Mouse (Mus musculus) hindbrain, embryonic 12.5 days (tissue): Measurements from ENCODE around the gene Cd163. TPM values are rescaled to one million over a fixed set of nuclear protein-coding genes. Genes with fewer than 3 reads are reported as not detected.

Experiments used
- ATAC-seq: fragments of 200-750 bp; cut with Nextera tagmentation; 2 replicates; pipeline ENCODE4 v1.8.0; 2017; ENCODE audit warnings: moderate TSS enrichment; ENCODE audit not compliant: low FRiP score
- H3K27ac ChIP-seq: fragments of 300-500 bp; sonication (generic); 2 replicates; pipeline ENCODE4 v1.5.1; 2016; ENCODE audit warnings: mild to moderate bottlenecking
- H3K27me3 ChIP-seq: fragments of 300-500 bp; sonication (generic); 2 replicates; pipeline ENCODE4 v1.6.1; 2016; ENCODE audit warnings: mild to moderate bottlenecking
- H3K36me3 ChIP-seq: fragments of 300-500 bp; sonication (generic); 2 replicates; pipeline ENCODE4 v1.6.1; 2016; ENCODE audit warnings: mild to moderate bottlenecking
- H3K4me1 ChIP-seq: fragments of 300-500 bp; sonication (generic); 2 replicates; pipeline ENCODE4 v1.6.1; 2016
- H3K4me2 ChIP-seq: fragments of 300-500 bp; sonication (generic); replicated peaks from 2 replicates; pipeline ENCODE4 v1.6.1; 2016; ENCODE audit warnings: mild to moderate bottlenecking
- H3K4me3 ChIP-seq: fragments of 300-500 bp; sonication (generic); 2 replicates; pipeline ENCODE4 v1.5.1; 2016; ENCODE audit warnings: mild to moderate bottlenecking
- H3K9ac ChIP-seq: fragments of 300-500 bp; sonication (generic); 2 replicates; pipeline ENCODE4 v1.6.1; 2016; ENCODE audit warnings: mild to moderate bottlenecking, moderate library complexity
- H3K9me3 ChIP-seq: fragments of 300-500 bp; sonication (generic); replicated peaks from 2 replicates; pipeline ENCODE4 v1.6.1; 2016; ENCODE audit warnings: mild to moderate bottlenecking
- whole genome bisulfite sequencing: fragments of 180-500 bp; shearing (Covaris S2); methylation state at CpG from one replicate; pipeline ENCODE4 v1.1.7; 2016; 5-methylcytosine and 5-hydroxymethylcytosine counted together
- polyA plus RNA-seq: library from polyadenylated mRNA; unstranded; fragments of >200 nt; fragmentation: Nextera tagmentation; extraction: Ambion mirVana; gene quantifications from 2 replicates; pipeline ENCODE4 v1.2.1, GENCODE M21; 2016

Cd163 gene
- polyA plus RNA-seq, 1 experiment from 2014 or later, result 0.04 TPM

- H3K4me2 ChIP-seq, result no peak overlapping the region
- 52% methylated on average over 6 of the region's 6 CpGs for WGBS
- ATAC-seq, result no peak
- no peak overlapping the region for H3K27ac ChIP-seq
- no peak overlapping the region for H3K9ac ChIP-seq
- no peaks in the 10 kb centered on the region for H3K36me3 ChIP-seq
- no peak overlapping the region for H3K4me3 ChIP-seq
- no peaks in the 10 kb centered on the region for H3K9me3 ChIP-seq
- H3K4me1 ChIP-seq, result 0 out of 2 replicates have a peak, but pooled peaks cover 2% of the 10 kb centered on the region
- H3K27me3 ChIP-seq, result no peaks in the 10 kb centered on the region
These were observed 15.9 kb downstream of the Cd163 start for GRCm38 (mm10) chr6:124320371-124320770.

- no peak overlapping the region for H3K4me3 ChIP-seq
- no peaks in the 10 kb centered on the region for H3K36me3 ChIP-seq
- H3K9me3 ChIP-seq, result no peaks in the 10 kb centered on the region
- 86% methylated on average over 16 of the region's 16 CpGs for WGBS
- H3K27ac ChIP-seq, result no peak overlapping the region
- H3K9ac ChIP-seq, result no peak overlapping the region
- 0 out of 2 replicates have a peak, but pooled peaks cover 2% of the 10 kb centered on the region for H3K4me1 ChIP-seq
- ATAC-seq, result no peak
- H3K27me3 ChIP-seq, result no peaks in the 10 kb centered on the region
- H3K4me2 ChIP-seq, result no peak overlapping the region
These were observed 17.3 kb downstream of the Cd163 start for GRCm38 (mm10) chr6:124321481-124322475.

- WGBS, result 91% methylated on average over 3 of the region's 3 CpGs
These were observed 24.0 kb downstream of the Cd163 start for GRCm38 (mm10) chr6:124328394-124328991.

GRCm38 (mm10) chr6:124329622-124330021, 25.2 kb downstream of the Cd163 start:
- Histone ChIP-seq H3K4me1 (no peaks in the 10 kb centered on the region), H3K27ac (no peak overlapping the region), H3K9ac (no peak overlapping the region), H3K36me3 (no peaks in the 10 kb centered on the region), H3K4me2 (no peak overlapping the region), H3K9me3 (no peaks in the 10 kb centered on the region), H3K27me3 (no peaks in the 10 kb centered on the region), H3K4me3 (no peak overlapping the region)
- WGBS, result 90% methylated on average over 7 of the region's 7 CpGs
- no peak for ATAC-seq

More at GRCm38 (mm10) chr6:124328394-124328991, 24.0 kb downstream of the Cd163 start:
- no peak overlapping the region for H3K4me2 ChIP-seq
- H3K27me3 ChIP-seq, result no peaks in the 10 kb centered on the region
- H3K27ac ChIP-seq, result no peak overlapping the region
- no peaks in the 10 kb centered on the region for H3K4me1 ChIP-seq
- no peak for ATAC-seq
- no peaks in the 10 kb centered on the region for H3K9me3 ChIP-seq
- no peaks in the 10 kb centered on the region for H3K36me3 ChIP-seq
- H3K9ac ChIP-seq, result no peak overlapping the region
- no peak overlapping the region for H3K4me3 ChIP-seq

GRCm38 (mm10) chr6:124345096-124345495, 40.6 kb downstream of the Cd163 start:
- Histone ChIP-seq H3K4me2 (no peak overlapping the region), H3K4me1 (no peaks in the 10 kb centered on the region), H3K9ac (no peak overlapping the region), H3K36me3 (no peaks in the 10 kb centered on the region), H3K4me3 (no peak overlapping the region), H3K9me3 (no peaks in the 10 kb centered on the region), H3K27ac (no peak overlapping the region), H3K27me3 (no peaks in the 10 kb centered on the region)
- WGBS, result 59% methylated on average over 4 of the region's 4 CpGs
- ATAC-seq, result no peak

GRCm38 (mm10) chr6:124346613-124347012, 42.2 kb downstream of the Cd163 start:
- Histone ChIP-seq H3K9ac (no peak overlapping the region), H3K4me1 (no peaks in the 10 kb centered on the region), H3K27me3 (no peaks in the 10 kb centered on the region), H3K27ac (no peak overlapping the region), H3K36me3 (no peaks in the 10 kb centered on the region), H3K4me3 (no peak overlapping the region), H3K4me2 (no peak overlapping the region), H3K9me3 (no peaks in the 10 kb centered on the region)
- 82% methylated on average over 6 of the region's 6 CpGs for WGBS
- ATAC-seq, result no peak

- Histone ChIP-seq H3K9ac (no peak overlapping the region), H3K27me3 (no peaks in the 10 kb centered on the region), H3K27ac (no peak overlapping the region), H3K4me3 (no peak overlapping the region), H3K9me3 (no peaks in the 10 kb centered on the region), H3K4me1 (no peaks in the 10 kb centered on the region), H3K4me2 (no peak overlapping the region), H3K36me3 (no peaks in the 10 kb centered on the region)
- ATAC-seq, result no peak
- WGBS, result 81% methylated on average over 2 of the region's 2 CpGs
These were observed 48.8 kb downstream of the Cd163 start for GRCm38 (mm10) chr6:124353246-124353645.

- Histone ChIP-seq H3K27ac (no peak overlapping the region), H3K4me3 (no peak overlapping the region), H3K36me3 (no peaks in the 10 kb centered on the region), H3K4me1 (no peaks in the 10 kb centered on the region), H3K4me2 (no peak overlapping the region), H3K27me3 (no peaks in the 10 kb centered on the region), H3K9me3 (no peaks in the 10 kb centered on the region), H3K9ac (no peak overlapping the region)
- ATAC-seq, result no peak
- WGBS, result 86% methylated on average over 6 of the region's 6 CpGs
These were observed 54.5 kb downstream of the Cd163 start for GRCm38 (mm10) chr6:124358953-124359352.

- WGBS, result 59% methylated on average over 6 of the region's 6 CpGs
- no peaks in the 10 kb centered on the region for H3K4me1 ChIP-seq
- H3K4me2 ChIP-seq, result no peak overlapping the region
- H3K4me3 ChIP-seq, result no peak overlapping the region
- no peaks in the 10 kb centered on the region for H3K27me3 ChIP-seq
- no peak overlapping the region for H3K27ac ChIP-seq
- ATAC-seq, result no peak
- no peak overlapping the region for H3K9ac ChIP-seq
- H3K9me3 ChIP-seq, result no peaks in the 10 kb centered on the region
- no peaks in the 10 kb centered on the region for H3K36me3 ChIP-seq
These were observed 56.1 kb downstream of the Cd163 start for GRCm38 (mm10) chr6:124360549-124360948.

GRCm38 (mm10) chr6:124364328-124364727, 59.9 kb downstream of the Cd163 start:
- H3K4me1 ChIP-seq, result no peaks in the 10 kb centered on the region
- WGBS, result 60% methylated on average over 5 of the region's 5 CpGs

GRCm38 (mm10) chr6:124373584-124374206, 69.2 kb downstream of the Cd163 start:
- no peak overlapping the region for H3K4me3 ChIP-seq
- no peak overlapping the region for H3K9ac ChIP-seq
- H3K4me2 ChIP-seq, result no peak overlapping the region
- no peaks in the 10 kb centered on the region for H3K9me3 ChIP-seq
- no peaks in the 10 kb centered on the region for H3K36me3 ChIP-seq
- ATAC-seq, result no peak
- WGBS, result 89% methylated on average over 6 of the region's 6 CpGs
- H3K4me1 ChIP-seq, result no peaks in the 10 kb centered on the region
- no peaks in the 10 kb centered on the region for H3K27me3 ChIP-seq
- H3K27ac ChIP-seq, result no peak overlapping the region

More at GRCm38 (mm10) chr6:124364328-124364727, 59.9 kb downstream of the Cd163 start:
- H3K9me3 ChIP-seq, result no peaks in the 10 kb centered on the region
- no peak overlapping the region for H3K4me3 ChIP-seq
- no peak overlapping the region for H3K9ac ChIP-seq
- H3K4me2 ChIP-seq, result no peak overlapping the region
- H3K27me3 ChIP-seq, result no peaks in the 10 kb centered on the region
- ATAC-seq, result no peak
- no peaks in the 10 kb centered on the region for H3K36me3 ChIP-seq
- H3K27ac ChIP-seq, result no peak overlapping the region

- Histone ChIP-seq H3K4me3 (no peak overlapping the region), H3K9me3 (no peaks in the 10 kb centered on the region), H3K36me3 (no peaks in the 10 kb centered on the region), H3K4me2 (no peak overlapping the region), H3K9ac (no peak overlapping the region), H3K27ac (no peak overlapping the region), H3K27me3 (no peaks in the 10 kb centered on the region), H3K4me1 (no peaks in the 10 kb centered on the region)
- no peak for ATAC-seq
- 85% methylated on average over 4 of the region's 4 CpGs for WGBS
These were observed 70.2 kb downstream of the Cd163 start for GRCm38 (mm10) chr6:124374683-124375082.
